8 mouse cellular contexts compared by ENCODE assay signal in genomic region chr3:95674812-95675211, GRCm38 (mm10). TPM values are rescaled to one million over a fixed set of nuclear protein-coding genes. Genes with fewer than 3 reads are reported as not detected.
A peak's percentile ranks its signal among the peaks of the same experiment; 100 is the strongest.
DNase-seq lines count a peak whose midpoint lies in the region; ATAC-seq and TF ChIP-seq lines count a peak whose summit lies in the region.

No protein-coding gene starts in this region.

- H3K4me2 ChIP-seq in lung, embryonic 16.5 days (ENCODE audit: low read depth, low read length) = peak overlapping the region; percentile 47

- peak overlapping the region; percentile 55 for H3K9ac ChIP-seq in lung, embryonic 16.5 days (ENCODE audit: low read length)

- H3K9me3 ChIP-seq in megakaryocyte, embryonic 14.5 days = no peaks in the 10 kb centered on the region
- no peaks in the 10 kb centered on the region for H3K9me3 ChIP-seq in forebrain, embryonic 10.5 days
- H3K9me3 ChIP-seq in lung, embryonic 16.5 days (ENCODE audit: control insufficient read depth, low read length) = no peaks in the 10 kb centered on the region

- no peak for DNase-seq in forebrain, embryonic 10.5 days (ENCODE audit: extremely low spot score, low spot score)
- DNase-seq in kidney, adult 2 months = peak; percentile 82
- DNase-seq in thymus, postnatal 36 days = peak; percentile 36 to 57
- DNase-seq in left cerebral cortex, postnatal 4 days = no peak
- DNase-seq in embryo, embryonic 10.5 days (ENCODE audit: low spot score) = no peak

- 28% methylated on average over 6 of the region's 6 CpGs for WGBS in forebrain, embryonic 10.5 days
- WGBS in kidney, adult 2 months = 3% methylated on average over 6 of the region's 6 CpGs
- WGBS in lung, embryonic 16.5 days = 1% methylated on average over 6 of the region's 6 CpGs

- no peak for ATAC-seq in megakaryocyte, adult 5-6 weeks (ENCODE audit: poor library complexity, severe bottlenecking)
- peak; percentile 37 for ATAC-seq in lung, embryonic 16.5 days (ENCODE audit: low read depth)

- H3K36me3 ChIP-seq in megakaryocyte, embryonic 14.5 days (replicated peaks; ENCODE audit: low read length) = peaks cover 60% of the 10 kb centered on the region
- peaks cover 49% of the 10 kb centered on the region for H3K36me3 ChIP-seq in forebrain, embryonic 10.5 days (replicated peaks)
- no peaks in the 10 kb centered on the region for H3K36me3 ChIP-seq in kidney, adult 2 months (ENCODE audit: control insufficient read depth, insufficient read depth, low read length)
- peaks cover 4% of the 10 kb centered on the region; the same call in 1 of the 2 replicates for H3K36me3 ChIP-seq in lung, embryonic 16.5 days (ENCODE audit: control insufficient read depth, insufficient read depth, low read length)

- no peak for TF ChIP-seq POLR2A in kidney, adult 2 months (IDR thresholded peaks at IDR 0.05; ENCODE audit: low read depth, low read length)

- H3K4me1 ChIP-seq in megakaryocyte, embryonic 14.5 days = peaks cover 82% of the 10 kb centered on the region
- H3K4me1 ChIP-seq in forebrain, embryonic 10.5 days = peaks cover 50% of the 10 kb centered on the region
- H3K4me1 ChIP-seq in kidney, adult 2 months (ENCODE audit: control insufficient read depth, insufficient read depth, low read length) = peaks cover 36% of the 10 kb centered on the region
- H3K4me1 ChIP-seq in lung, embryonic 16.5 days (replicated peaks; ENCODE audit: control insufficient read depth, insufficient read depth, low read length) = peaks cover 47% of the 10 kb centered on the region

- peak overlapping the region; percentile 87 for H3K4me3 ChIP-seq in megakaryocyte, embryonic 14.5 days (replicated peaks)
- H3K4me3 ChIP-seq in forebrain, embryonic 10.5 days = no peak overlapping the region
- no peak overlapping the region for H3K4me3 ChIP-seq in kidney, adult 2 months (ENCODE audit: insufficient read depth, low read depth, low read length)
- H3K4me3 ChIP-seq in lung, embryonic 16.5 days (ENCODE audit: low read length) = no peak overlapping the region

- H3K27me3 ChIP-seq in megakaryocyte, embryonic 14.5 days (replicated peaks) = no peaks in the 10 kb centered on the region
- H3K27me3 ChIP-seq in forebrain, embryonic 10.5 days (ENCODE audit: poor library complexity, severe bottlenecking) = no peaks in the 10 kb centered on the region
- no peaks in the 10 kb centered on the region for H3K27me3 ChIP-seq in kidney, adult 2 months (replicated peaks; ENCODE audit: control insufficient read depth, insufficient read depth, low read length)
- H3K27me3 ChIP-seq in lung, embryonic 16.5 days (ENCODE audit: control insufficient read depth, insufficient read depth, low read depth, low read length) = no peaks in the 10 kb centered on the region

- TF ChIP-seq CTCF in kidney, adult 2 months (conservative IDR thresholded peaks at IDR 0.05; ENCODE audit: insufficient read depth, insufficient read length, low read depth, low read length) = no peak

- H3K27ac ChIP-seq in forebrain, embryonic 10.5 days = peak overlapping the region; percentile 78
- H3K27ac ChIP-seq in kidney, adult 2 months (ENCODE audit: insufficient read depth, low read depth, low read length) = peak overlapping the region; percentile 96
- peak overlapping the region; percentile 99 for H3K27ac ChIP-seq in lung, embryonic 16.5 days (ENCODE audit: low read length)

- intact Hi-C loops in left cerebral cortex, postnatal 4 days (cut with DNase I) = no loop called here

RNA-seq across cellular contexts. Expression of gene Adamtsl4, which starts 12.9 kb away (rescaled TPM):
- polyA plus RNA-seq in megakaryocyte, embryonic 14.5 days (2012; ENCODE audit: insufficient read depth, low replicate concordance) = 0.83 TPM in 1 of 2 replicates, not detected in the other
- 0.85 and 1.3 TPM in 2 replicates for total RNA-seq in megakaryocyte, adult 5-6 weeks (2015)
- 0.59 and 0.77 TPM in 2 replicates for total RNA-seq in megakaryocyte, adult 5-6 weeks (2017)
- 0.84 and 1.6 TPM in 2 replicates for polyA plus RNA-seq in forebrain, embryonic 10.5 days (2016; fragmentation: Nextera tagmentation; extraction: Ambion mirVana)
- 5.2 and 6.0 TPM in 2 replicates for polyA plus RNA-seq in kidney, adult 2 months (2012; rRNA removed)
- polyA plus RNA-seq in lung, embryonic 16.5 days (2015; fragmentation: Nextera tagmentation; extraction: Ambion mirVana) = 4.4 and 5.5 TPM in 2 replicates
- total RNA-seq in left cerebral cortex, postnatal 4 days (2021) = 1 to 10 TPM; 1.4 to 1.9 TPM

RNA-seq across cellular contexts. Expression of gene Mcl1, which starts 16.2 kb away (rescaled TPM):
- 222 and 245 TPM in 2 replicates for polyA plus RNA-seq in megakaryocyte, embryonic 14.5 days (2012; ENCODE audit: insufficient read depth, low replicate concordance)
- total RNA-seq in megakaryocyte, adult 5-6 weeks (2015) = 440 and 463 TPM in 2 replicates
- total RNA-seq in megakaryocyte, adult 5-6 weeks (2017) = 327 and 343 TPM in 2 replicates
- polyA plus RNA-seq in forebrain, embryonic 10.5 days (2016; fragmentation: Nextera tagmentation; extraction: Ambion mirVana) = 42.1 and 42.9 TPM in 2 replicates
- polyA plus RNA-seq in kidney, adult 2 months (2012; rRNA removed) = 31.9 and 43.0 TPM in 2 replicates
- 23.1 and 31.7 TPM in 2 replicates for polyA plus RNA-seq in lung, embryonic 16.5 days (2015; fragmentation: Nextera tagmentation; extraction: Ambion mirVana)
- 10 to 100 TPM; 76.4 to 80.1 TPM for total RNA-seq in left cerebral cortex, postnatal 4 days (2021)

RNA-seq across cellular contexts. Expression of gene Ensa, which starts 50.0 kb away (rescaled TPM):
- polyA plus RNA-seq in megakaryocyte, embryonic 14.5 days (2012; ENCODE audit: insufficient read depth, low replicate concordance) = 21.1 and 41.0 TPM in 2 replicates
- 54.7 and 64.2 TPM in 2 replicates for total RNA-seq in megakaryocyte, adult 5-6 weeks (2015)
- 94.3 and 94.8 TPM in 2 replicates for total RNA-seq in megakaryocyte, adult 5-6 weeks (2017)
- polyA plus RNA-seq in forebrain, embryonic 10.5 days (2016; fragmentation: Nextera tagmentation; extraction: Ambion mirVana) = 85.8 and 86.5 TPM in 2 replicates
- polyA plus RNA-seq in kidney, adult 2 months (2012; rRNA removed) = 9.9 and 13.2 TPM in 2 replicates
- 61.6 and 65.0 TPM in 2 replicates for polyA plus RNA-seq in lung, embryonic 16.5 days (2015; fragmentation: Nextera tagmentation; extraction: Ambion mirVana)
- total RNA-seq in left cerebral cortex, postnatal 4 days (2021) = 100 to 1,000 TPM; 135 to 145 TPM

Comparison
In these comparisons a context has a peak if more than half of its experiments do, and no peak if none do; other contexts are left out.
1. DNase-seq: peak in kidney, adult 2 months (single experiment) and thymus, postnatal 36 days (2 of 2); none in forebrain, embryonic 10.5 days (single experiment), left cerebral cortex, postnatal 4 days (single experiment) and embryo, embryonic 10.5 days (single experiment).
2. Peak in every context shown above with its lines, with median percentiles within 50 percentile points of each other: H3K27ac ChIP-seq.